ENCODE assay signal across 25 mouse cellular contexts in genomic region chr17:30331380-30331779, GRCm38 (mm10).
"Had no signal": no experiment of that assay in that cellular context is flagged by ENCODE, and none has a peak within 500 bp of the region (broad histone marks: within the 10 kb centered on the region; RNA-seq: fewer than 3 reads in every experiment).

No protein-coding gene starts in this region.

- DNase-seq: heart, adult 11 months; heart, adult 2 months; heart, postnatal 14 days; heart, postnatal 36 days; kidney, adult 11 months; kidney, adult 2 months; kidney, adult 9 months; kidney, postnatal 14 days; kidney, postnatal 36 days; layer of hippocampus, adult 9-11 months; layer of hippocampus, postnatal 36 days; left cerebral cortex, postnatal 4 days had no signal

- ATAC-seq: hindbrain, postnatal 0 days; intestine, embryonic 16.5 days; liver, embryonic 12.5 days had no signal

- H3K9me3 ChIP-seq: heart, embryonic 13.5 days; heart, embryonic 15.5 days; hindbrain, embryonic 13.5 days; hindbrain, embryonic 15.5 days; kidney, embryonic 15.5 days; limb, embryonic 13.5 days; limb, embryonic 15.5 days; liver, embryonic 12.5 days had no signal

- H3K9ac ChIP-seq: heart, embryonic 13.5 days; heart, embryonic 15.5 days; hindbrain, embryonic 13.5 days; hindbrain, embryonic 15.5 days; kidney, embryonic 15.5 days; limb, embryonic 13.5 days; limb, embryonic 15.5 days; liver, embryonic 12.5 days; liver, embryonic 14.5 days had no signal

- H3K27ac ChIP-seq: heart, adult 2 months; heart, embryonic 13.5 days; heart, embryonic 15.5 days; hindbrain, embryonic 13.5 days; hindbrain, embryonic 15.5 days; hindbrain, postnatal 0 days; kidney, embryonic 15.5 days; kidney, postnatal 0 days; limb, embryonic 13.5 days; limb, embryonic 15.5 days; liver, embryonic 12.5 days; liver, embryonic 14.5 days had no signal

- H3K4me2 ChIP-seq: heart, embryonic 11.5 days; heart, embryonic 13.5 days; heart, embryonic 15.5 days; hindbrain, embryonic 13.5 days; hindbrain, embryonic 15.5 days; kidney, embryonic 15.5 days; limb, embryonic 13.5 days; limb, embryonic 15.5 days; liver, embryonic 12.5 days had no signal

- H3K36me3 ChIP-seq: heart, embryonic 13.5 days; heart, embryonic 15.5 days; hindbrain, embryonic 13.5 days; hindbrain, embryonic 15.5 days; kidney, embryonic 15.5 days; limb, embryonic 13.5 days; limb, embryonic 15.5 days; liver, embryonic 12.5 days had no signal

- H3K4me3 ChIP-seq: heart, adult 2 months; heart, embryonic 13.5 days; heart, embryonic 15.5 days; hindbrain, embryonic 13.5 days; hindbrain, embryonic 15.5 days; kidney, embryonic 15.5 days; limb, embryonic 13.5 days; limb, embryonic 15.5 days; liver, embryonic 12.5 days had no signal

- H3K4me1 ChIP-seq: heart, embryonic 15.5 days had no signal

- H3K27me3 ChIP-seq: heart, embryonic 13.5 days; heart, embryonic 15.5 days; hindbrain, embryonic 13.5 days; hindbrain, embryonic 15.5 days; kidney, embryonic 15.5 days; limb, embryonic 13.5 days; limb, embryonic 15.5 days; liver, embryonic 12.5 days had no signal
